Mouse (Mus musculus): ENCODE measurements around the gene Daam2. TPM values are rescaled to one million over a fixed set of nuclear protein-coding genes. Genes with fewer than 3 reads are reported as not detected.

Daam2 gene
- total RNA-seq, 2 experiments from 2014 or later = 54.7 to 69.8 TPM

DNA sequence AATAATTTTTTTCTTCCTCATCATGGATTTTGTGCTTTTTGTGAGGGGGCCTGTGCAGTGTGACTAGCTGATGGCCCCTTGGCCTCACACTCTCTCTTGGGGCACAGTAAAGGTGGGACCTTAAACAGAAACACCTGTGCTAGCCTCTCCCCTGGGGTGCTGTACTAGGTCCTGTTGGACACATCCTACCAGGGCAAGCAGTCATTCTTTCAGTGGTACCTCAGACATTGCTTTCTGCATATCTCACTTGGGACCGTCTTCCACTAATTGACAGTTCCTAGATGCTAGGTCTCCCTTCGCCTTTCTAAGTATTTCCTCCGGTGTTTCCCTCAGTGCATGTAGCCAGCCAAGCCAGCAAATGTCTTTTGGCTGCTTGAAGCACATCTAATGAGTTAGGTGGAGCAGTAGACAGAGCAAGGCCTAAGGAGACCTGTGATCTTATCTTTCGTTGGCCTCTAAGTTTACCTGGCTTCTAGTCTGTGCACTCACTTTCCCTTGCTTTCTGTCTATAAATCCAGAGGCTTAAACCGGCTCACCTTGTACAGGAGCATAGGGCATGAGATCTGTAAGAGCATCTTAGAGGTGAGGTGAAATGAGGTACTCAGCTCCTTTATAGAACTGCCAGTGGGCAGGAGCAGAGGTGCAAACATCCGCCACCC, 134.5 kb downstream of the Daam2 start:
- no peak for DNase-seq

DNA sequence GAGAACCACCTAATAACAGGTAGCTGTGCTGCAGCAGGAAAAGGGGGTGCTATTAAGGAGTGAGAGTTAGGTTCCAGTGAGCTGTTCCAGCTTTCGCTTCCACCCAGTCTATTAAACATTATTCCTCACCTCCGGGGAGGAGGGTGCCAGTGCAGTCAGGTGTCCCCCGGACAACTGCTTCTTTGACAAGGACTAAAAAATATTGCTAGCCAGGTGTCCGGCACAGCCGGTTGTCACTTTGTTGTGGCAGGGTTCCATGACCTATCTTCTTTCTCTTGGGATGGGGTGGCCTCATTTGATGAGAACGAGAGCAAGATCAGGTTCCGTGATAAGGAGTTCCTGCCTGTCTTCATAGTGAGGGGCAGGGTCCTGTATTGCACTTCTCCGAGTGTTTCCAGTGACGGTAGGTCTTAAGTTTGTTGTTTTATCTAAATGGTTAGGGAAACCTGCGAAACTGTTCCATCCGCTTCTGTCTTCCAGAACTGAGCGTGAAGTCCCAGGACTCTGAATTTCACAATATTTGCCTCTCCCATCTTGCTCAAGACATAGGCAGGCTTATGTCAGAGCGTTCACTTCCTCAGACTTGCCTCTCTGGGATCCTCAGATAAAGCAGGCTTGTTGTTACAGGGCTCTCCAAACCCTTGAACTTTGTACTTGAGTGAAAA, 135.3 kb downstream of the Daam2 start:
- no peak for DNase-seq

DNA sequence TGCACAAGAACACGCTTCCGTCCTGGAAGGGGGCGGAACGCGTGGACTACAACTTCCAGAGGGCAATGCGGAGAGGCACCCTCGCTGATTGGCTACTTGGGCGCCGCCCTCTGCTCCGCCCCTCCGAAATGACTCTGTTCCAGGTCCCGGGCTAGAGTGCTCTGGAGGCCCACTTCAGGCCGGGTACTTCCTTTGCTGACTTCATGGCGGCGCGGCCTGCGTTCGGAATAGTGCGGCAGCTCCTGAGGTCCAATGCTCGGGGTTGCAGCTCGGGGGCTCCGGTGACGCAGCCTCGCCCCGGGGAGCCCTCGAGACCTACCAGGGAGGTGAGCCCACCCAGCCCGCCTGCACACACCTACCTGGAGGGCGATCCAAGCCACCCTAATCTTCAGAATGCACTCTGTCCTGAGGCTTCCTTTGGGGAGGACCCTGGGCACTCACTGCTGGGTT, 135.9 kb downstream of the Daam2 start, which contains the start of gene Mocs1:
Mocs1 (plus strand) TSS at position 124 of the 450 bp plus-strand sequence.
- DNase-seq = peak; percentile 92

GRCm38 (mm10) chr17:49427631-49428238, 136.4 kb downstream of the Daam2 start:
- DNase-seq = no peak

DNA sequence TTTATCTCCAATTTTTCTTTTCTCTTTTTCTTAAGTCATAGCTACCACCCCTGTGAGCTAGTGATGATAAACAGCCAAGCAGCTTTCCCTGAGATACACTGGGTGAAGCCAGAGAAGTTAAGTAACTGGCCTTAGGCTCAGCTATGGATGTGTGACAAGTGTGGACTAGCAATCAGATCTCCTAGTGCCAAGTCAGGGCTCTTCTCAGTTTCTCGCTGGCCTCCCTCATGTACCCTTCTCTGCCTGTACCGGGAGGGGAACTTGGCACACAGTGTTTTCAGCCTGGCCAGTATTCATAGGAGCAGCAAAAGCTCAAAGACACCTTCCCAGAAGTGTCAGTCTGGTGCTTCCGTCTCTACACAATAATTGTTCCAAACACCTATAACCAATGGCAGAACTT, 140.3 kb downstream of the Daam2 start:
- no peak for DNase-seq

DNA sequence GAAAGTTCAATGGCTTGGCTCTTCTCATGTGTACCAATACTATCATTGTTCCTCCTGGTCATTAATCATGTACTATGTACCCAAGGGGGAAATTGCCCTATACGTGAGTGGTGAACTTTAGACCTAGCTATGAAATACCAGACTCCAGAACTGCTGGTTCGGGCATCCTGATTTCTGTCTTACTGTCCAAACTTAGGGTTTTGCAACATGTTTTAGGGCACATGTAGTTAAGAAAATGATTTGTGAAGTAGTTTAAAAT, 141.1 kb downstream of the Daam2 start:
- no peak for DNase-seq

DNA sequence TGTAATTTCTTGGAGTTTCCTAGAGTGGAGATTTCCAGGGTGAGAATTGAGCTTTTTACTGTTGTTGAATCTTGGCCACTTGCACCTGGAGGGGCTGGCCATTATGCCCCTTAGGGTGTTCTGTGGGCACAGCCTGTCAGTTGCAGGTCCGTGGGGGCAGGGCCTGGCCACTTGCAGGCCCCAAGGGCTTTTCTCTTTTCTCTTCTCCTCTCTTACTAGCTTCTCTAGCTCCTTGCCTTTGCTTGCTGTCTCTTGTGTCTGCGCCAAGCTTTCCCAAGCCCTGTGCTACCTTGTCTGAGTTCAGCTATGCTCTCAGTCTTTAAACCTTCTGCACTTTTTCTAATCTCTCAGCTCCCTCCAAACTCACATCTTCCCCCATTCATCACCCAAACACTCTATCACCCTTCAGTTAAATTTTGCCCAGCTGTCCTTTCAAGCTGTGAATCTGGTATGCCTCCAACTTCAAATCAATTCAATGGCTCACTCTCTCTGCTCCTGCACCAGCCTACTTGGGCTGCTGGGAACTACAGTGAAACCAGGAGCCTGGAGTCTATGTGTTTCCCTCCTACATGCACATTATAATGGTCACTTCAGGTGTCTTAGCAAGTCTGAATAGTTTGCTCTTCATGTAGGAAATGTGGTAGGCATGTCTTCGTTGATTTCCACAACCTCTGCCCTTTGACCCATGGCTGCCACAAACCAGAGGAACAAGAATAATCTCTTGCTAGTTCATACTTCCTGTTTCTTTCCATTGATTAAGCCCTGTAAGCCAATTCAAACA, 141.7 kb downstream of the Daam2 start:
- peak in 1 of 2 experiments; percentile 37 for DNase-seq

GRCm38 (mm10) chr17:49419813-49420212, 144.3 kb downstream of the Daam2 start:
- DNase-seq = no peak

DNA sequence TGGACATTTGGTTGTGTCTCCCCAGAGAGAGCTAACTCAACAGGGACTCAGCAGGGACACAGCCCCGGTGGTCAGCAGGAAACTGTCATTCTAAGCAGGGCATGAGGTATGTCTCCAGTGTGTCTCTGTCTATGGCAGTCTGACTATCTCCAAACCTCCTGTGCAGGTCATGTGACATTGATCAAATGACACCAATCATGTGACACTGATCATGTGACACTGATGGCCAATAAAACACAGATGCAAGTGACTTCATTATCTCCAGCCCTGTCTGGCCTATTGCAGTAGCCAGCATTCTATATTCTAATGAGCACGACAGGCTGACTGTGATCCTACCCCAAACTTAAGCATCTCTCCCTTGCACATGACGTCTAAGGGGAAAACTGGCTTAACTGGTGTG, 147.9 kb downstream of the Daam2 start:
- DNase-seq = no peak

- DNase-seq = no peak
Observed at GRCm38 (mm10) chr17:49413554-49413953, 150.6 kb downstream of the Daam2 start.

DNA sequence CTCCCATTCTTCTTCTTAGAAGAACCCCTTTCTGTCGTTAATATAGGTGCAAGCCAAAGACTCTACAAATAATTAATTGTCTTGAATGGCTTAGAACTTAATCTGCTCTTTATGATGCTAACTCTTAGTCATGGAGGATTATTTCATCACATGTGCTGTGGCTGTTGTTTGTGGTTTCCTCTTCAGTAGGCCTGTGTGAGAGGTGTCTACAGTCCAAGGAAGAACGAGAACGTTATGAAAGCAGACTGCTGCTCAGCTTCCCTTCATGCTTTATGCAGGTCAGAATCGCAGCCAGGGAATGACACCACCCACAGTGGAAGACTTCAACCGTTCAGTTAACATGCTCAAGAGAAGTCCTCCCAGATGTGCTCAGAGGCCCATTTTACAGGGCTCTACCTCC, 151.2 kb downstream of the Daam2 start:
- DNase-seq = no peak

Other genes starting within 250 kb of the Daam2 start
- 10 to 100 TPM in 1 of 2 experiments, 1 to 10 TPM in 1; 9.9 to 14.2 TPM for gene Mocs1, start 136.0 kb downstream of the Daam2 start, total RNA-seq (2021)
- gene Kif6, start 50.8 kb upstream of the Daam2 start, total RNA-seq (2021) = 1 to 10 TPM; 4.7 to 5.0 TPM